ENCODE assay signal across 8 mouse cellular contexts in the genomic region with DNA sequence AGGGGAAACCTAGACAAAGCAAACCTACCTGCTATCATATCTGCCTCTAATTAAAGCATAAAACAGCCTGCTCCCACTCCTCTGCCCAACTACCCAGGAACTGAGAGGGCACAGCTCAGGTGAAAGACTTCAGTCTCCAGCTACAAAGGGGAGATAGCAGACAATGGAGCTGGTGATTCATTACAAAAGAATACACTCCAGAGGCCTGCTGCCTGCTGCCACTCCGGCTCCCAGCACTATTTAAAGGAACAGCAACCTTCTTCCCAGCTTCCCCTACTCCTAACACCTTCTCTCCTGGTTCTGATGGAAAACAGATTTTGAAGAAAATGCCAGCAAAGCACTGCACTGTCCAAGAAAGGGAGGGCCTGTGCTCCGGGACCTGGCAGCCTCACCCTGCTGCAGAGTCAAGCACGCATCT.
A peak's percentile ranks its signal among the peaks of the same experiment; 100 is the strongest.
DNase-seq lines count a peak whose midpoint lies in the region; ATAC-seq lines count a peak whose summit lies in the region.

No protein-coding gene starts in this region.

- 10% methylated on average over 3 of the region's 3 CpGs for WGBS in heart, embryonic 10.5 days
- 7% methylated on average over 3 of the region's 3 CpGs for WGBS in limb, embryonic 15.5 days
- 10% methylated on average over 3 of the region's 3 CpGs for WGBS in neural tube, embryonic 13.5 days

- peak overlapping the region; percentile 65 for H3K4me3 ChIP-seq in heart, embryonic 10.5 days
- H3K4me3 ChIP-seq in limb, embryonic 15.5 days = peak overlapping the region; percentile 54
- peak overlapping the region; percentile 81 for H3K4me3 ChIP-seq in neural tube, embryonic 13.5 days

- H3K9me3 ChIP-seq in heart, embryonic 10.5 days = no peaks in the 10 kb centered on the region
- no peaks in the 10 kb centered on the region for H3K9me3 ChIP-seq in limb, embryonic 15.5 days
- no peaks in the 10 kb centered on the region for H3K9me3 ChIP-seq in neural tube, embryonic 13.5 days

- H3K27me3 ChIP-seq in heart, embryonic 10.5 days (ENCODE audit: insufficient read depth, poor library complexity, severe bottlenecking) = no peaks in the 10 kb centered on the region
- H3K27me3 ChIP-seq in limb, embryonic 15.5 days = no peaks in the 10 kb centered on the region
- no peaks in the 10 kb centered on the region for H3K27me3 ChIP-seq in neural tube, embryonic 13.5 days

- peak; percentile 66; the same call in 1 of the 2 replicates for ATAC-seq in limb, embryonic 15.5 days (ENCODE audit: insufficient number of reproducible peaks, low FRiP score, low TSS enrichment, low read depth)
- ATAC-seq in neural tube, embryonic 13.5 days (ENCODE audit: low read depth) = no peak

- H3K9ac ChIP-seq in limb, embryonic 15.5 days = 0 out of 2 replicates have a peak overlapping the region, but pooled peaks have one; percentile 27
- H3K9ac ChIP-seq in neural tube, embryonic 13.5 days = peak overlapping the region; percentile 97

- peak overlapping the region; percentile 89 for H3K27ac ChIP-seq in heart, embryonic 10.5 days
- peak overlapping the region; percentile 94 for H3K27ac ChIP-seq in limb, embryonic 15.5 days
- peak overlapping the region; percentile 95 for H3K27ac ChIP-seq in neural tube, embryonic 13.5 days (replicated peaks)

- H3K4me1 ChIP-seq in heart, embryonic 10.5 days = peaks cover 62% of the 10 kb centered on the region
- H3K4me1 ChIP-seq in limb, embryonic 15.5 days = peaks cover 38% of the 10 kb centered on the region
- H3K4me1 ChIP-seq in neural tube, embryonic 13.5 days (replicated peaks) = peaks cover 70% of the 10 kb centered on the region

- peak; percentile 22 for DNase-seq in urinary bladder, postnatal 25 days (ENCODE audit: low spot score)
- DNase-seq in urinary bladder, adult 2 months (ENCODE audit: low spot score) = no peak
- DNase-seq in embryo, embryonic 10 days (ENCODE audit: low spot score) = peak; percentile 50
- no peak for DNase-seq in heart, embryonic 10.5 days (ENCODE audit: low spot score)
- DNase-seq in ovary, postnatal 36 days (ENCODE audit: low spot score) = no peak
- DNase-seq in ovary, postnatal 14 days (ENCODE audit: low spot score) = no peak

- H3K36me3 ChIP-seq in heart, embryonic 10.5 days = peaks cover 4% of the 10 kb centered on the region; the same call in 1 of the 2 replicates
- no peaks in the 10 kb centered on the region for H3K36me3 ChIP-seq in limb, embryonic 15.5 days
- H3K36me3 ChIP-seq in neural tube, embryonic 13.5 days = no peaks in the 10 kb centered on the region

- peak overlapping the region; percentile 60 for H3K4me2 ChIP-seq in limb, embryonic 15.5 days
- peak overlapping the region; percentile 93 for H3K4me2 ChIP-seq in neural tube, embryonic 13.5 days

Comparison
In these comparisons a context has a peak if more than half of its experiments do, and no peak if none do; other contexts are left out.
1. DNase-seq: peak in urinary bladder, postnatal 25 days (single experiment) and embryo, embryonic 10 days (single experiment); none in urinary bladder, adult 2 months (single experiment), heart, embryonic 10.5 days (single experiment), ovary, postnatal 36 days (single experiment) and ovary, postnatal 14 days (single experiment).
2. Peak in every context shown above with its lines, with median percentiles within 50 percentile points of each other: H3K27ac ChIP-seq and H3K4me3 ChIP-seq.